Mouse (Mus musculus) midbrain, embryonic 12.5 days (tissue): ENCODE measurements around the gene Mdc1. TPM values are rescaled to one million over a fixed set of nuclear protein-coding genes. Genes with fewer than 3 reads are reported as not detected.

Experiments used
- ATAC-seq: fragments of 200-750 bp; cut with Nextera tagmentation; 2 replicates; pipeline ENCODE4 v1.8.0; 2017; ENCODE audit warnings: low read depth, moderate TSS enrichment, moderate library complexity; ENCODE audit not compliant: low FRiP score
- H3K27ac ChIP-seq: fragments of 300-500 bp; sonication (generic); replicated peaks from 2 replicates; pipeline ENCODE4 v1.5.1; 2016; ENCODE audit warnings: mild to moderate bottlenecking
- H3K27me3 ChIP-seq: fragments of 300-500 bp; sonication (generic); 2 replicates; pipeline ENCODE4 v1.6.1; 2016; ENCODE audit warnings: mild to moderate bottlenecking
- H3K36me3 ChIP-seq: fragments of 300-500 bp; sonication (generic); 2 replicates; pipeline ENCODE4 v1.6.1; 2016
- H3K4me1 ChIP-seq: fragments of 300-500 bp; sonication (generic); 2 replicates; pipeline ENCODE4 v1.6.1; 2016
- H3K4me2 ChIP-seq: fragments of 300-500 bp; sonication (generic); replicated peaks from 2 replicates; pipeline ENCODE4 v1.6.1; 2016; ENCODE audit warnings: mild to moderate bottlenecking, moderate library complexity
- H3K4me3 ChIP-seq: fragments of 300-500 bp; sonication (generic); 2 replicates; pipeline ENCODE4 v1.5.1; 2016; ENCODE audit warnings: mild to moderate bottlenecking
- H3K9ac ChIP-seq: fragments of 300-500 bp; sonication (generic); replicated peaks from 2 replicates; pipeline ENCODE4 v1.6.1; 2016; ENCODE audit warnings: mild to moderate bottlenecking, moderate library complexity
- H3K9me3 ChIP-seq: fragments of 300-500 bp; sonication (generic); 2 replicates; pipeline ENCODE4 v1.6.1; 2016; ENCODE audit warnings: mild to moderate bottlenecking
- whole genome bisulfite sequencing: fragments of 180-500 bp; shearing (Covaris S2); methylation state at CpG from one replicate; pipeline ENCODE4 v1.1.7; 2016; 5-methylcytosine and 5-hydroxymethylcytosine counted together
- polyA plus RNA-seq: library from polyadenylated mRNA; unstranded; fragments of >200 nt; fragmentation: Nextera tagmentation; extraction: Ambion mirVana; gene quantifications from 2 replicates; pipeline ENCODE4 v1.2.1, GENCODE M21; 2016

The Mdc1 gene
- 19.1 and 20.3 TPM in 2 replicates for polyA plus RNA-seq

DNA sequence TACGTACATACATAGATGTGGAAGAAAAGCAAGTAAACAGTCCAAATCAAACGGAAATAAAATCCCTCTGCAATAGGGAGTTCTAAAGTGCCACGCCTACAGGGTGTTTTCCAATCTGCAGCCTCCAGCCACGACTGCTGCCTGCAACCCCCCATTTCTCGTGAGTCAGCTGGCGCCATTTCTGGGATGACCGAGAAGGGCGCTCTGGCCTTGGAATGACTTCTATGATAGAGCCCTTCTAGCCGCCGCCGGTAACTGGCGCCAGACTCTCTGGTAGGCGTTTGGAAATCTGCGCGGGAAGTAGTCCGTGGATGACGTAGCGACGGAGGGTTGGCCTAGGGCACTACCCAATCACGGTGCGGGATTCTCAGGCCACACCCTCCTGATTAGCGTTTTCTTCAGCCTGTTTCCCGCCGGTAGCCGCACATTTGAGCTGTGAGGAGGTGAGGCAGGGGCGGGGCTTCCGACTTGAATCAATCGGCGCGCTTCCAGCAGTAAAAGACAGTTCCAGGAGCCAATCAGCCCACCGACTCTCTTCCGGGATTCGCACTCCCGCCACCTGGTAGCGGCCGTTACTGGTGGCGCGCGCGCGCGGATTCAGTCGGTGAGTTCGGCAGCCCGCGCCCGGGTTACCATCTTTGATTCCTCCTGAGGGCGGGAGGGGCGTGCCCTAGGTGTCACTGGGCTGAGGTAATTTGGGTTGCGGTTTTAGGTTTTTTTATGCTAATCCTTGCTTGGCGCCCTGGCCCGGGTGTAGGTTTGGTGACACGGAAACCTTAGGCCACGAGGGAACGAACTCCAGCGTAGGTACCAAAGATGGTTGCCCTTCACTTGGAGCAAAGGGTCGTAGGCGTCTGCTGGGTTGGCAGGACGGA lies at the start of gene Mdc1:
TSS of gene Mdc1 (plus strand) at position 440 of the 875 bp plus-strand sequence.
- WGBS: under 1% methylated on average over 59 of the region's 59 CpGs
- peak; percentile 89 for ATAC-seq
- peak within 1 kb of the TSS; percentile 69 for H3K4me2 ChIP-seq
- H3K9ac ChIP-seq: peak within 1 kb of the TSS; percentile 69
- peak within 1 kb of the TSS; percentile 55 for H3K4me3 ChIP-seq
- H3K36me3 ChIP-seq: peaks cover 22% of the 10 kb centered on the region
- peaks cover 18% of the 10 kb centered on the region for H3K4me1 ChIP-seq
- no peaks in the 10 kb centered on the region for H3K27me3 ChIP-seq
- H3K27ac ChIP-seq: peak within 1 kb of the TSS; percentile 68
- H3K9me3 ChIP-seq: no peaks in the 10 kb centered on the region

DNA sequence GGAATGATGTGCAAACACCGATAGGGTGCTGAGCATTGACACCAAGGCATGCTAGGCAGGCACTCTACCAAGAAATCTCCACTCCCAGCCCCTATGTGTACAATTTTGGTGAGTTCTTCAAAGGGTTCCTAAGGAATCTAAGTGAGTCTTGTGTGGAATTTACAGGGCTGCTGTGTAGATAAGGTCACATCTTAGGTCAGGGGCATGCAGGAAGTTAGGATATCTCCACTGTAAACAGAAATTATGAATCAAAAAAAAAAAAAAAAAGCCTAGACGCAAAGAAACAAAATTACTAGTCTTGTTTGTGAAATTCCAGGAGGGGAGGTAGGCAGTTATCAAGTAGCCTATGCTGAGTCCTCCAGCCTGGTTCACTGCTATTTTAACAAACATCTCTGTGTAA lies 48.5 kb upstream of the Mdc1 start:
- no peak for ATAC-seq
- Histone ChIP-seq H3K4me1 (no peaks in the 10 kb centered on the region), H3K36me3 (no peaks in the 10 kb centered on the region), H3K4me3 (no peak overlapping the region), H3K27ac (no peak overlapping the region), H3K27me3 (no peaks in the 10 kb centered on the region), H3K9me3 (no peaks in the 10 kb centered on the region), H3K4me2 (no peak overlapping the region), H3K9ac (no peak overlapping the region)
- WGBS: 94% methylated on average over 2 of the region's 2 CpGs

- WGBS: 52% methylated on average over 2 of the region's 2 CpGs
- ATAC-seq: no peak
- H3K4me1 ChIP-seq: no peaks in the 10 kb centered on the region
- no peak overlapping the region for H3K4me3 ChIP-seq
- no peak overlapping the region for H3K9ac ChIP-seq
- no peak overlapping the region for H3K27ac ChIP-seq
- H3K27me3 ChIP-seq: no peaks in the 10 kb centered on the region
- no peak overlapping the region for H3K4me2 ChIP-seq
- H3K9me3 ChIP-seq: no peaks in the 10 kb centered on the region
- H3K36me3 ChIP-seq: no peaks in the 10 kb centered on the region
Observed at GRCm38 (mm10) chr17:35795099-35795498, 46.2 kb upstream of the Mdc1 start.

DNA sequence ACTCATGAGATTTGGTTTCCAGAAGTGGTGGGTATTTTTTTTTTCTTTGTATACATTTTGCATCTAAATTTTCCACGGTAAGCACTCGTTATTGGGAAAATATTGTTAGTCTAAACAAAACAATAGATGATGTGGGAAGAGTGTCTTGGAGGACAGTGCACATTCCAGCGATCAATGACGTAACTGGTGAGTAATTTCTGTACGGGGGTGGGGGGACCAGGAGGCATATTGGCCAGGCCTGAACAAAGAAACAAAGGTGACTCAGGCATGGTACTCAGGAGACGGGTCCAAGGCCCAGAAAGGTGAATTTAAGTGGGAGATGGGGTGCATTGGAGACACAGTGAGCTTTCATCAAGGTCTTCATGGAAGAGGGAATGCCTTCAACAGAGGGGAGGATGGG lies 45.7 kb upstream of the Mdc1 start:
- H3K4me2 ChIP-seq: no peak overlapping the region
- no peaks in the 10 kb centered on the region for H3K36me3 ChIP-seq
- no peaks in the 10 kb centered on the region for H3K9me3 ChIP-seq
- no peak overlapping the region for H3K9ac ChIP-seq
- H3K27me3 ChIP-seq: no peaks in the 10 kb centered on the region
- 84% methylated on average over 6 of the region's 6 CpGs for WGBS
- H3K4me1 ChIP-seq: no peaks in the 10 kb centered on the region
- no peak overlapping the region for H3K4me3 ChIP-seq
- no peak overlapping the region for H3K27ac ChIP-seq
- ATAC-seq: no peak

GRCm38 (mm10) chr17:35796835-35797234 lies 44.5 kb upstream of the Mdc1 start:
- Histone ChIP-seq H3K27ac (no peak overlapping the region), H3K9me3 (no peaks in the 10 kb centered on the region), H3K4me2 (no peak overlapping the region), H3K4me1 (no peaks in the 10 kb centered on the region), H3K9ac (no peak overlapping the region), H3K4me3 (no peak overlapping the region), H3K27me3 (no peaks in the 10 kb centered on the region), H3K36me3 (no peaks in the 10 kb centered on the region)
- no peak for ATAC-seq
- WGBS: 70% methylated on average over 5 of the region's 5 CpGs

DNA sequence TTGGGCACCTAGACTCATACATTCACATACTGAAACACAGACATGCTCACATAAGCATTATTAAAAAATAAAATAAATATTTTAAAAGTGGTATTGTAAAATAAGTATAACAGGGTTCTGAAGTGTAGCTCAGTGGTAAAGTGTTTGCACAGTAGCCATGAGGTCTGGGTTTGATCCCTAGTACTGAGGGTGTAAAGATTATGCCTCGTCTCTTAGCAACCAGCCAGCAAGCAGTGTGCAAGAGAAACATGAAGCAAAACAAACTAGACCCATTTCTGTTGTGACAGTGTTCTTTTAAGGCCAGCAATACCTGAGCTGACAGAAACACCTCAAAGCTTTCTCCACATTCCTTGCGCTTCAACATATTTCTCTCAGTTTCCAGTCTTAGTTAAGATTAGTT lies 40.4 kb upstream of the Mdc1 start:
- Histone ChIP-seq H3K27me3 (no peaks in the 10 kb centered on the region), H3K27ac (no peak overlapping the region), H3K9me3 (no peaks in the 10 kb centered on the region), H3K4me1 (no peaks in the 10 kb centered on the region), H3K9ac (no peak overlapping the region), H3K4me3 (no peak overlapping the region), H3K36me3 (no peaks in the 10 kb centered on the region), H3K4me2 (no peak overlapping the region)
- 72% methylated on average over 2 of the region's 2 CpGs for WGBS
- no peak for ATAC-seq

DNA sequence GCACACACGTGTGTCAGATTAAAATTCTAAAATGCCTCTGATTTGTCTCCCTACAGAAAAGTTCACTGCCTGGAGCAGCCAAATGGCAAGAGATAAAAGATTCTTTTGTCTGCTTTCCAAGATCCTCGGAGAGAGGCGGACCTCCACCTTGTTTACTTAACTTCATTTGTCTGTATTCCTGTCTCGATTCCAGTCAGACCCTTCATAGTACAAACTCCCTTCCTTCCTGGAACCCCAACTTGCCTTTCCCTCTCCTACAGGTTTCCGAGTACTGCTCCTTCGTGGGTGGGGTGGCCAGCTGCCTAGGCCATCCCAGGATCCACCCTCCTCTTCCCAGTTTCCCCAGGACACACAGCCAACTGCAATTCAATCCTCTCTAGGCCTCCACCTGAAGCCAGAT lies 38.3 kb upstream of the Mdc1 start:
- Histone ChIP-seq H3K36me3 (no peaks in the 10 kb centered on the region), H3K4me3 (no peak overlapping the region), H3K4me1 (no peaks in the 10 kb centered on the region), H3K27ac (no peak overlapping the region), H3K4me2 (no peak overlapping the region), H3K9me3 (no peaks in the 10 kb centered on the region), H3K27me3 (no peaks in the 10 kb centered on the region), H3K9ac (no peak overlapping the region)
- 65% methylated on average over 6 of the region's 6 CpGs for WGBS
- ATAC-seq: no peak

DNA sequence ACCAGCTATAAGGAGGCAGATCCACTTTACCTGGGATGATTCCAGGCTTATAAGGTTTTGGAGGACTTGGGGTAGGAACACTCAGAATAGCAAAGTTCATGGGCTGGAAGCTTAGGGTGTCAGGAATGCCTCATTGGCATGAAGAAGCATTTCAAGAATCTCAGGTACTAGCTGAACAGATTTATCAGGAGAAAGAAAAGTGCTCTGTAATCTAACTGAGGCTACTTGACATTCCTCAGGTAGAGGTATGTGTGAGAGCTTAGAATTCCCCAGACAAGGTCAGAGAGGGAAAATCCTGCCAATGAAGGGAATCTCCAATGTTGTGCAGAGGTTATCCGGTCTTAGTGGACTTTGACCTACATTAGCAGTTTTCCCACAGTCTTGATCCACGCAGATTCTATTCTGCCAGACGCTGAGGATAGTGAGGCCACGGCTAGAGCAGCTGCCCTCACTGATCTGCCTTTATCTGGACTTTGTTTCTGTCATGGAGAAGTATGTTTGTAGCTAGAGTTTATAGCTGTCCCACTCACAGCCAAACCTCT lies 37.4 kb upstream of the Mdc1 start:
- Histone ChIP-seq H3K4me3 (no peak overlapping the region), H3K9me3 (no peaks in the 10 kb centered on the region), H3K27ac (no peak overlapping the region), H3K36me3 (no peaks in the 10 kb centered on the region), H3K9ac (no peak overlapping the region), H3K4me1 (no peaks in the 10 kb centered on the region), H3K27me3 (no peaks in the 10 kb centered on the region), H3K4me2 (no peak overlapping the region)
- 89% methylated on average over 4 of the region's 4 CpGs for WGBS
- no peak for ATAC-seq

- no peak overlapping the region for H3K4me3 ChIP-seq
- ATAC-seq: no peak
Observed at GRCm38 (mm10) chr17:35808073-35808472, 33.2 kb upstream of the Mdc1 start.

DNA sequence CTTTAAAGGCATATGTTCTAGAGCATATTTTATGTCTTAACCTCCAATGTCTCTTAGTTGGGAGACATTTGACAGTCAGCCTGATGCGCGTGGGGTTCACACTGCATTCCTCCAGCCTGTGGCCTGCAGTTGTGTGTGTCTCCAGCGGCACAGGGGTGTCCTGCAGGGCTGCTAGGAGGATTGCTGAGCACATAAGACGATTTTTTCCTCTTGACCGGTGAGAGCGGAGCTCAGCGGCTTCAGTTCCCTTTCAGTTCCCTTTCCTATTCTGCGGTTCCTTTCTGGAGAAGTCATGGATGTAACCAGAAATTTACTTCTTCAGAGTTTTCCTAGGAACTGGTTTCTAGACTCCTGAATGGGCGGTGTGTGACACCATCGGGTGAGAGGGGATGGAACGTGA lies 31.9 kb upstream of the Mdc1 start:
- 85% methylated on average over 11 of the region's 11 CpGs for WGBS
- no peak for ATAC-seq
- H3K4me1 ChIP-seq: no peaks in the 10 kb centered on the region
- no peak overlapping the region for H3K9ac ChIP-seq
- no peaks in the 10 kb centered on the region for H3K36me3 ChIP-seq
- H3K27me3 ChIP-seq: no peaks in the 10 kb centered on the region
- H3K27ac ChIP-seq: no peak overlapping the region
- no peaks in the 10 kb centered on the region for H3K9me3 ChIP-seq
- H3K4me2 ChIP-seq: no peak overlapping the region
- H3K4me3 ChIP-seq: no peak overlapping the region

More at GRCm38 (mm10) chr17:35808073-35808472, 33.2 kb upstream of the Mdc1 start:
- no peaks in the 10 kb centered on the region for H3K27me3 ChIP-seq
- 68% methylated on average over 9 of the region's 9 CpGs for WGBS
- H3K4me2 ChIP-seq: no peak overlapping the region
- no peaks in the 10 kb centered on the region for H3K36me3 ChIP-seq
- H3K27ac ChIP-seq: no peak overlapping the region
- H3K9ac ChIP-seq: no peak overlapping the region
- H3K9me3 ChIP-seq: no peaks in the 10 kb centered on the region
- H3K4me1 ChIP-seq: no peaks in the 10 kb centered on the region

DNA sequence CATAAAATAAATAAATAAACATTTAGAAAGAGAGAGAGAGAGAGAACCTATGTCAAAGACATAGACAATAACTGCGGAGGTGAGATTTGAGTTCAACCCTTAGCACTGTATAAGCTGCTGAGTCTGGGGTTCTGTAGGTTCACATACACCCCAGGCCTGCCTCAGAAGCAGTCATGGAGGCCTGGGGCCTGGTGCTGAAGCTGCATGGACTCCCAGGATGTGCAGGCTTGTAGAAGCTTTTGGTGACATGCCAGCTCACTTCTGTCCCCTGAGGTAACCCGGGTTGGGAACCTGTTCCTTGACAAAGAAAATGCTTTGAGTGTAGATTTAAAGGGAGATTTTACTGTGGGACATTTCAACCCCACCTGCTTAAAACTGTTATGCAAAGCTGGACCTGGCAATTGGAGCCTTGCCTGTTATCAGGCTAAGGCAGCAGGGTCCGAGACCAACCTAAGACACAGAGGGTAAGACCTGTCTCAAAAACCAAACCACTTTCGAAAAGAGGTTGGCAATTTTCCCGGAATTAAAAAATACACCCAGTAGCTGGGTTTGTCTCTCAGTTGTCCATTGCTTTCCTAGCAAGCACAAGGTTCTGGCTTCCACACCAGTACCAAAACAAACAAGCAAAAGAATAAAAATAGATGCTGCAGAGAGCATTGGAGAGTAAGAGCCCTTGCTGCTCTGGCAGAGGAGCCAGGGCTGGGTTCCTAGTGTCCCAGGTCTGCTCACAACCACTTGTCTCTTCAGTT lies 30.2 kb upstream of the Mdc1 start:
- no peaks in the 10 kb centered on the region for H3K9me3 ChIP-seq
- H3K27ac ChIP-seq: no peak overlapping the region
- H3K4me1 ChIP-seq: 0 out of 2 replicates have a peak, but pooled peaks cover 2% of the 10 kb centered on the region
- no peak overlapping the region for H3K4me2 ChIP-seq
- no peak overlapping the region for H3K9ac ChIP-seq
- 88% methylated on average over 5 of the region's 5 CpGs for WGBS
- no peak overlapping the region for H3K4me3 ChIP-seq
- no peaks in the 10 kb centered on the region for H3K27me3 ChIP-seq
- no peaks in the 10 kb centered on the region for H3K36me3 ChIP-seq
- no peak for ATAC-seq

DNA sequence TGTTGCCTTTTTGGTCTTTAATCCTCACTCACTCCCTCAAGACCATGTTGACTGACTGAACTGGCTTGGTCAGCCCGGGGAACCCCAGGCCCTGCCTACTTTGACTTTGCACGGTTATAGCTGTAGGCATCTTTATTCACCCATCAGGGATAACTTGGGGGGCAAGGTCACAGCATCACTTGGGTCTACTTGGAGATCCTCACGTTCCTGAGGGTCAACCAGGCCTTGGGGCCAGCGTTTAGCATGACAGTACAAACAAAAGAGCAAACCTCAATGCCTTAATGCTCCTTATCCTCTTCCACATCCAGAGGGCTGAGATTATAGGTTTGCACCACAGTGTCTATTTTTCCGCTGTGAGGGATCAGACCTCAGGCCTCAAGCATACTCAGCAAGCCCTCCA lies 29.0 kb upstream of the Mdc1 start:
- Histone ChIP-seq H3K4me1 (peaks cover 5% of the 10 kb centered on the region; the same call in 1 of the 2 replicates), H3K4me2 (no peak overlapping the region), H3K9ac (no peak overlapping the region), H3K27me3 (no peaks in the 10 kb centered on the region), H3K27ac (no peak overlapping the region), H3K9me3 (no peaks in the 10 kb centered on the region), H3K4me3 (no peak overlapping the region), H3K36me3 (no peaks in the 10 kb centered on the region)
- ATAC-seq: no peak
- 74% methylated on average over 5 of the region's 5 CpGs for WGBS
